Mouse (Mus musculus) bone marrow macrophage, adult 2 months (primary cell): ENCODE results near the gene Spns1.

Experiments used
- CTCF ChIP-seq: IDR thresholded peaks from 2 replicates; pipeline ENCODE4 v1.5.1; 2012; ENCODE audit warnings: low read depth, mild to moderate bottlenecking, low read length, moderate library complexity
- POLR2A ChIP-seq: IDR thresholded peaks from 2 replicates; pipeline ENCODE4 v1.6.1; 2012; ENCODE audit warnings: mild to moderate bottlenecking, low read depth, low read length, borderline replicate concordance

GRCm38 (mm10) chr7:126353251-126353993, 23.8 kb downstream of the Spns1 start:
- no peak for TF ChIP-seq CTCF
- no peak for TF ChIP-seq POLR2A
